Mouse (Mus musculus): ENCODE measurements around the gene E130309D02Rik. TPM values are rescaled to one million over a fixed set of nuclear protein-coding genes. Genes with fewer than 3 reads are reported as not detected.

Gene E130309D02Rik
- polyA plus RNA-seq, 1 experiment from 2014 or later: 26.1 TPM

DNA sequence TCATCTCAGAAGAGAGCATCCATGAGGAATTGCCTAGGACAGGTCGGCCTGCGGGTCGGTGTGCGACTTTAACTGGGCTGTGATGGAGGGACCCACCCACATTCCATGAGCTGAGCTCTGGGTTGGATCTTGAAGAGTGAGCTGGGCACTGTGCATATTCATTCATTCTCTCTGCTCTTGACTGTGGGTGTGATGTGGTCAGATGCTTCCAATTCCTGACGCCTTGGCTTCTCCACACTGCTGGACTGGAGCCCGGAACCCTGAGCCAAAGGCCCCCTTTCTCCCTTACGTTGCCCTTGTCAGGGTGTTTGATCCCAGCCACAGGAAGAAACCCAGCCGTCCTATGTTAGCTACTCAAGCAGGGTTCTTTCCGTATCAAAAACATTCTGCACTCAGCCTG is 17.2 kb downstream of the E130309D02Rik start:
- peaks cover 22% of the 10 kb centered on the region for H3K36me3 ChIP-seq (ENCODE audit: control insufficient read depth, insufficient read depth, low read length)
- peaks cover 16% of the 10 kb centered on the region for H3K27me3 ChIP-seq (ENCODE audit: control insufficient read depth, insufficient read depth, low read length)
- peaks cover 7% of the 10 kb centered on the region for H3K4me1 ChIP-seq (ENCODE audit: control insufficient read depth, insufficient read depth, low read length)
- H3K9ac ChIP-seq (ENCODE audit: low read length): no peak overlapping the region
- 0 out of 2 replicates have a peak, but pooled peaks cover 3% of the 10 kb centered on the region for H3K9me3 ChIP-seq (replicated peaks; ENCODE audit: control insufficient read depth, low read length)
- no peak for ATAC-seq (ENCODE audit: insufficient read depth, low FRiP score)
- H3K27ac ChIP-seq (ENCODE audit: low read length): no peak overlapping the region
- WGBS: 83% methylated on average over 9 of the region's 9 CpGs
- no peak overlapping the region for H3K4me3 ChIP-seq (replicated peaks; ENCODE audit: low read length)
- H3K4me2 ChIP-seq (ENCODE audit: low read depth, low read length): no peak overlapping the region

DNA sequence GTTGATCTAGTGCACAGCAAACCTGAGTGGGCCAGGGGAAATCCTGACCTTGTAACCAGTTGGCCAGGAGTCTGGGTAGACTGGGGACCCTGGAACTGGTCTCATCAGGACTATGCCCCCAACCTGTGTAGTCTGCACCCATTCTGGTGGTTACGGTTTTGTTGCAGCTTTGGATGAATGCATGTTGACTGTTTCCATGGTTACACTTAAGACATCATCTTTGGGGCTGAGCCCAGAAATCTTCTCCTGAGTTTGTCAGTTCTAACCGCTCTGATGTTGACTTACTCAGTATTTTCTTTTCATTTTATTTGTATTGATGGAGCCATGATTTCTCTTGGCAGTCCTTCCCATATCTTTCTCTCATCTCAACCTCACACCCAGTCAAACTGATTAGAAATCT is 19.8 kb downstream of the E130309D02Rik start:
- peaks cover 8% of the 10 kb centered on the region for H3K36me3 ChIP-seq (ENCODE audit: control insufficient read depth, insufficient read depth, low read length)
- peaks cover 7% of the 10 kb centered on the region for H3K4me1 ChIP-seq (ENCODE audit: control insufficient read depth, insufficient read depth, low read length)
- H3K27me3 ChIP-seq (ENCODE audit: control insufficient read depth, insufficient read depth, low read length): peaks cover 38% of the 10 kb centered on the region
- H3K9ac ChIP-seq (ENCODE audit: low read length): no peak overlapping the region
- WGBS: 75% methylated on average over 2 of the region's 2 CpGs
- H3K9me3 ChIP-seq (replicated peaks; ENCODE audit: control insufficient read depth, low read length): 0 out of 2 replicates have a peak, but pooled peaks cover 3% of the 10 kb centered on the region
- ATAC-seq (ENCODE audit: insufficient read depth, low FRiP score): no peak
- H3K4me3 ChIP-seq (replicated peaks; ENCODE audit: low read length): no peak overlapping the region
- no peak overlapping the region for H3K4me2 ChIP-seq (ENCODE audit: low read depth, low read length)
- no peak overlapping the region for H3K27ac ChIP-seq (ENCODE audit: low read length)

DNA sequence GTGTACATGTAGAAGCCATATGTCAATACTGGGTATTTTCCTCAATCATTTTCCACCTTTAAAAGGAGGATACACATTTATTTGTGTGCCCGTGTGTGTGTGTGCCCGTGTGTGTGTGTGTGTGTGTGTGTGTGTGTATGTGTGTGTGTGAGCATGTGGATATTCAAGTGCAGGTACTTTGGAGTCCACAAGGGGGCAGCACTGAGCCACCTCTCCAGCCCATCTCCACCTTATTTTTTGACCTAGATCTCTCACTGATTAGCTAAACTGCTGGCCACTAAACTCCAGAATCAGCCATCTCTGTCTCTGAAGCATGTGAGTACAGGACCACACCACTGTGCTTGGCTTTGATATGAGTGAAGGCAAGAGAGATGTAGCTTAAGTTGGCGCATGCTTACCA is 20.3 kb downstream of the E130309D02Rik start:
- H3K4me3 ChIP-seq (replicated peaks; ENCODE audit: low read length): no peak overlapping the region
- H3K27ac ChIP-seq (ENCODE audit: low read length): no peak overlapping the region
- H3K9me3 ChIP-seq (replicated peaks; ENCODE audit: control insufficient read depth, low read length): 0 out of 2 replicates have a peak, but pooled peaks cover 3% of the 10 kb centered on the region
- no peak overlapping the region for H3K9ac ChIP-seq (ENCODE audit: low read length)
- H3K4me1 ChIP-seq (ENCODE audit: control insufficient read depth, insufficient read depth, low read length): peaks cover 7% of the 10 kb centered on the region
- H3K36me3 ChIP-seq (ENCODE audit: control insufficient read depth, insufficient read depth, low read length): peaks cover 3% of the 10 kb centered on the region; the same call in 1 of the 2 replicates
- no peak for ATAC-seq (ENCODE audit: insufficient read depth, low FRiP score)
- no peak overlapping the region for H3K4me2 ChIP-seq (ENCODE audit: low read depth, low read length)
- 88% methylated on average over 3 of the region's 3 CpGs for WGBS
- peaks cover 39% of the 10 kb centered on the region for H3K27me3 ChIP-seq (ENCODE audit: control insufficient read depth, insufficient read depth, low read length)

DNA sequence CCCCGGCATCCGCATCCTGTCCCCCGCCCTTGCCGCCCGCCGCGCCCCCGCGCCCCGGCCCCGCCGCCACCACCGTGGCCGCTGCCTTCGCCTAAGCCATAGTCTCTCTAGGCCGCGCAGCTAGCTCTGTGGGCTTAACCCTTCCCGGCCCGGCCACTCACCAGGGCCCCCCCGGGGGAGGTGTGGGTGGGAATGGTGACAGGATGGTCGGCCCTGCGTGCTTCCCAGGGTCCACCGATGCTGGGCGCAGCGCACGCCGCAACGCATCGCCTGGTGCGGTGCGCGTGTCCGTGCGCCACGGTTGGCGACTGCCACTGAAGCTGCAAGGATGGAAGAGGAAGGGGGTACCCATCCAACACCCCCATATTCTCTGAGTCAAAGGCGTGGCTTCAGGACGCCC is 21.8 kb downstream of the E130309D02Rik start, which contains the start of gene Zfp853:
Gene Zfp853, minus strand, starts transcription at position 220 of the 400 bp plus-strand sequence.
- Histone ChIP-seq H3K27me3 (ENCODE audit: control insufficient read depth, insufficient read depth, low read length) (peaks cover 53% of the 10 kb centered on the region), H3K4me2 (ENCODE audit: low read depth, low read length) (peak within 1 kb of the TSS; percentile 82), H3K36me3 (ENCODE audit: control insufficient read depth, insufficient read depth, low read length) (no peaks in the 10 kb centered on the region), H3K9ac (ENCODE audit: low read length) (peak within 1 kb of the TSS; percentile 65), H3K4me1 (ENCODE audit: control insufficient read depth, insufficient read depth, low read length) (peaks cover 7% of the 10 kb centered on the region), H3K9me3 (replicated peaks; ENCODE audit: control insufficient read depth, low read length) (0 out of 2 replicates have a peak, but pooled peaks cover 3% of the 10 kb centered on the region), H3K27ac (ENCODE audit: low read length) (no peak within 1 kb of the TSS), H3K4me3 (replicated peaks; ENCODE audit: low read length) (peak within 1 kb of the TSS; percentile 52)
- WGBS: 6% methylated on average over 23 of the region's 38 CpGs
- ATAC-seq (ENCODE audit: insufficient read depth, low FRiP score): peak; percentile 50; the same call in 1 of the 2 replicates

DNA sequence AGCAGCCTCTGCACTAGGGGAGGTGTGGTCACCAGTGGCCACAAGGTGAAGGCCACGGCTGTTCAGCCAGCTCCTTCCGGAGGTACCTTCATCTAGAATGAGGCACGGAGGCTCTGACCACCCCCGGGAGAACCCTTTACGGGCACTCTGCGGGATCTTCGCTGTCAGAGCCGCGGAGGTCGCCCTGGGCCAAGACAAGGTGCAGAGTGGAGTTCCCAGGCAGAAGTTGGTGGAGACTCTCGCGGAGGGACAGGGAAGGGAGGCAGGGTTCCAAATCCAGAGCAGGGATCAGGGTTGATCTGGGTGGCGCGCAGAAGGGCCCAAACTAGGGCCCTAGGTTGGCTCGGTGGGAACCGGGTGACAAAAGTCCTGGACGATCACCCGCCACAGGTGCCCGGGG is 22.3 kb downstream of the E130309D02Rik start:
- 2% methylated on average over 19 of the region's 19 CpGs for WGBS
- H3K4me3 ChIP-seq (replicated peaks; ENCODE audit: low read length): peak overlapping the region; percentile 52
- peak; percentile 12; the same call in 1 of the 2 replicates for ATAC-seq (ENCODE audit: insufficient read depth, low FRiP score)
- peak overlapping the region; percentile 65 for H3K9ac ChIP-seq (ENCODE audit: low read length)
- 0 out of 2 replicates have a peak, but pooled peaks cover 3% of the 10 kb centered on the region for H3K9me3 ChIP-seq (replicated peaks; ENCODE audit: control insufficient read depth, low read length)
- H3K27ac ChIP-seq (ENCODE audit: low read length): no peak overlapping the region
- H3K4me2 ChIP-seq (ENCODE audit: low read depth, low read length): peak overlapping the region; percentile 82
- peaks cover 58% of the 10 kb centered on the region for H3K27me3 ChIP-seq (ENCODE audit: control insufficient read depth, insufficient read depth, low read length)
- H3K36me3 ChIP-seq (ENCODE audit: control insufficient read depth, insufficient read depth, low read length): no peaks in the 10 kb centered on the region
- H3K4me1 ChIP-seq (ENCODE audit: control insufficient read depth, insufficient read depth, low read length): peaks cover 12% of the 10 kb centered on the region

DNA sequence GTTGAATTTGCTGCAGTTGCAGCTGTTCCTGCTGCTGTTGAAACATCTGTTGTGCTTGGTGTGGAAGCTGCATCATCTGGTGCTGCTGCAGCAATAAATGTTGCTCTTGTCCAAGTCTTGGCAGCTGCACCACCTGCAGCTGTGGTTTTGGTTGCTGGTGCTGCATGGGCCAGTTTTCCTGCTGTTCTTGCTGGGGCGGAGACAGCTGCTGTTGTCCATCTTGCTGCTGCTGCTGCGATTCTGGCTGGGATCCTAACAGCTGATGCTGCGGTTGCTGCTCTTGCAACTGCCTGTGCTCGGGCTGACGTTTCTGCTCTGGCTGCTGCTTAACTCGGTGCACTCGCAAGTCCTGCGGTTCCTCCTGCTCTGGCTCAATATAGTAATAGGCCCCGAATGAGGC is 25.9 kb downstream of the E130309D02Rik start:
- 72% methylated on average over 9 of the region's 9 CpGs for WGBS
- ATAC-seq (ENCODE audit: insufficient read depth, low FRiP score): no peak
- no peak overlapping the region for H3K9ac ChIP-seq (ENCODE audit: low read length)
- no peak overlapping the region for H3K4me3 ChIP-seq (replicated peaks; ENCODE audit: low read length)
- no peaks in the 10 kb centered on the region for H3K36me3 ChIP-seq (ENCODE audit: control insufficient read depth, insufficient read depth, low read length)
- H3K4me2 ChIP-seq (ENCODE audit: low read depth, low read length): no peak overlapping the region
- H3K27me3 ChIP-seq (ENCODE audit: control insufficient read depth, insufficient read depth, low read length): peaks cover 75% of the 10 kb centered on the region
- no peak overlapping the region for H3K27ac ChIP-seq (ENCODE audit: low read length)
- H3K9me3 ChIP-seq (replicated peaks; ENCODE audit: control insufficient read depth, low read length): no peaks in the 10 kb centered on the region
- peaks cover 12% of the 10 kb centered on the region for H3K4me1 ChIP-seq (ENCODE audit: control insufficient read depth, insufficient read depth, low read length)

DNA sequence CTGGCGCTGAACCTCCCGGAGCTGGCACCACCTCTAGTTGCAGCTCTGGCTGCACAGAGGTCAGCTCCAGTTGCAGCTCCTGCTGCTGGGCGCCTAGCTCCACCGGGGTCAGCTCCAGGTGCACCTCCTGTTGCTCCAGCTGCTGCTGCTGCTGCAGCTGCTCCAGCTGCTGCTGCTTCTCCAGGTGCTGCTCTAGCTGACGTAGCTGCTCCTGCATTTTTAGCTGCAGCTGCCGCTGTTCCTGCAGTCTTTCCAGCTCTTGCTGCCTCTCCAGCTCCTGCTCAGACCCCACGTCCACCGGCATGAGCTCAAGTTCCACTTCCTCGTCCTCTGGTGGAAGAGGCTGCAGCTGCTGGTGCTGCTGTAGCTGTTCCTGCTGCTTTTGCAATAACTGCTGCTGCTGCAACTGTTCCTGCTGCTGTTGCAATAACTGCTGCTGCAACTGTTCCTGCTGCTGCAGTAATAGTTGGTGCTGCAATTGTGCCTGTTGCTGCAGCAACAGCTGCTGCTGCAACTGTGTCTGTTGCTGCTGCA is 26.7 kb downstream of the E130309D02Rik start:
- H3K36me3 ChIP-seq (ENCODE audit: control insufficient read depth, insufficient read depth, low read length): no peaks in the 10 kb centered on the region
- WGBS: 15% methylated on average over 9 of the region's 9 CpGs
- peak overlapping the region; percentile 31 for H3K4me3 ChIP-seq (replicated peaks; ENCODE audit: low read length)
- peak overlapping the region; percentile 46 for H3K4me2 ChIP-seq (ENCODE audit: low read depth, low read length)
- ATAC-seq (ENCODE audit: insufficient read depth, low FRiP score): no peak
- H3K9ac ChIP-seq (ENCODE audit: low read length): peak overlapping the region; percentile 35; the same call in 1 of the 2 replicates
- no peaks in the 10 kb centered on the region for H3K9me3 ChIP-seq (replicated peaks; ENCODE audit: control insufficient read depth, low read length)
- H3K27me3 ChIP-seq (ENCODE audit: control insufficient read depth, insufficient read depth, low read length): peaks cover 67% of the 10 kb centered on the region
- no peak overlapping the region for H3K27ac ChIP-seq (ENCODE audit: low read length)
- H3K4me1 ChIP-seq (ENCODE audit: control insufficient read depth, insufficient read depth, low read length): peaks cover 9% of the 10 kb centered on the region

DNA sequence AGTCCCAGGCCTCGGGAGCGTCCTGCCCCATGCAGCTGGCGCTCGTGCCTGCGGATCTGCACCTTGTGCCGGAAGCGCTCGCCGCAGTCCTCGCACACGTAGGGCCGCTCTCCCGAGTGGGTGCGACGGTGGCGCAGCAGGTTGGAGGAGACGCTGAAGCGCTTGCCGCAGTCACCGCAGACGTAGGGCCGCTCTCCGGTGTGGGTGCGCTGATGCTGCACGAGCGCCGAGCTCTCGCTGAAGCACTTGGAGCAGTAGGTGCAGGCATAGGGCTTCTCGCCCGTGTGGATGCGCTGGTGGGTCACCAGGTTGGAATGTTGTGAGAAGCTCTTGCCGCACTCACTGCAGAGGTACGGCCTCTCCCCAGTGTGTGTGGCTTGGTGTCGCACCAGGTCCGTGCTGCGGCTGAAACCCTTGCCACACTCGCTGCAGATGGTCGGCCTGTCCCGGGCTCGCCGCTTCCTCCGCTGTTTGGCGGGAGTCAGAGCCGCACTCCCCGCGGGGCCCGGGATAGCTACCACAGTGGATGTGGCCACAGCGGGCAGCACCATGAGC is 27.3 kb downstream of the E130309D02Rik start:
- Histone ChIP-seq H3K27me3 (ENCODE audit: control insufficient read depth, insufficient read depth, low read length) (peaks cover 61% of the 10 kb centered on the region), H3K27ac (ENCODE audit: low read length) (no peak overlapping the region), H3K4me1 (ENCODE audit: control insufficient read depth, insufficient read depth, low read length) (peaks cover 6% of the 10 kb centered on the region; the same call in 1 of the 2 replicates), H3K9me3 (replicated peaks; ENCODE audit: control insufficient read depth, low read length) (no peaks in the 10 kb centered on the region), H3K4me3 (replicated peaks; ENCODE audit: low read length) (peak overlapping the region; percentile 31), H3K4me2 (ENCODE audit: low read depth, low read length) (peak overlapping the region; percentile 46), H3K9ac (ENCODE audit: low read length) (peak overlapping the region; percentile 35; the same call in 1 of the 2 replicates), H3K36me3 (ENCODE audit: control insufficient read depth, insufficient read depth, low read length) (no peaks in the 10 kb centered on the region)
- ATAC-seq (ENCODE audit: insufficient read depth, low FRiP score): no peak
- WGBS: 7% methylated on average over 48 of the region's 48 CpGs

DNA sequence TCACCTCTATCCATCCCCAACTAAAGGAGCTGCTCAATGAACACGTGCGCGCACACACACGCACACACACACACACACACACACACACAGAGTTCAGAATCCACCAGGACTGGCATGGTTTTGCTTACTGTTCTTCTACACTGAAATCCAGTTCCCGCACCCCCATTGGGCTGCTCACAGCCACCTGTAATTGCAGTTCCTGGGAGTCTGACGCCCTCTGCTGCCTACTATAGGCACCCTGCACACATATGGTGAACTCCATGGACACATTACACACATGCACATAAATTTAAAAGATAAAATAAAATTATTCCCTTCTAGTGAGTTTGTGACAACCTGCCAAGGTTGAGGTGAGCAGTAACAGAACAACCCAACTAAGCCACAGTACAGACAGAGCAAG is 30.4 kb downstream of the E130309D02Rik start:
- H3K36me3 ChIP-seq (ENCODE audit: control insufficient read depth, insufficient read depth, low read length): no peaks in the 10 kb centered on the region
- no peak overlapping the region for H3K27ac ChIP-seq (ENCODE audit: low read length)
- H3K27me3 ChIP-seq (ENCODE audit: control insufficient read depth, insufficient read depth, low read length): peaks cover 38% of the 10 kb centered on the region
- ATAC-seq (ENCODE audit: insufficient read depth, low FRiP score): no peak
- 45% methylated on average over 6 of the region's 6 CpGs for WGBS
- no peak overlapping the region for H3K4me2 ChIP-seq (ENCODE audit: low read depth, low read length)
- H3K4me3 ChIP-seq (replicated peaks; ENCODE audit: low read length): no peak overlapping the region
- H3K4me1 ChIP-seq (ENCODE audit: control insufficient read depth, insufficient read depth, low read length): peaks cover 6% of the 10 kb centered on the region; the same call in 1 of the 2 replicates
- no peak overlapping the region for H3K9ac ChIP-seq (ENCODE audit: low read length)
- H3K9me3 ChIP-seq (replicated peaks; ENCODE audit: control insufficient read depth, low read length): no peaks in the 10 kb centered on the region

Data from stomach, embryonic 16.5 days (tissue).